Mouse (Mus musculus): ENCODE measurements at regions not wholly inside any gene's neighbourhood (a gene's known extent, or its start where the extent isn't known, plus 50 kb on each side); places are given as distances from the start of the nearest gene placed in this dataset.

DNA sequence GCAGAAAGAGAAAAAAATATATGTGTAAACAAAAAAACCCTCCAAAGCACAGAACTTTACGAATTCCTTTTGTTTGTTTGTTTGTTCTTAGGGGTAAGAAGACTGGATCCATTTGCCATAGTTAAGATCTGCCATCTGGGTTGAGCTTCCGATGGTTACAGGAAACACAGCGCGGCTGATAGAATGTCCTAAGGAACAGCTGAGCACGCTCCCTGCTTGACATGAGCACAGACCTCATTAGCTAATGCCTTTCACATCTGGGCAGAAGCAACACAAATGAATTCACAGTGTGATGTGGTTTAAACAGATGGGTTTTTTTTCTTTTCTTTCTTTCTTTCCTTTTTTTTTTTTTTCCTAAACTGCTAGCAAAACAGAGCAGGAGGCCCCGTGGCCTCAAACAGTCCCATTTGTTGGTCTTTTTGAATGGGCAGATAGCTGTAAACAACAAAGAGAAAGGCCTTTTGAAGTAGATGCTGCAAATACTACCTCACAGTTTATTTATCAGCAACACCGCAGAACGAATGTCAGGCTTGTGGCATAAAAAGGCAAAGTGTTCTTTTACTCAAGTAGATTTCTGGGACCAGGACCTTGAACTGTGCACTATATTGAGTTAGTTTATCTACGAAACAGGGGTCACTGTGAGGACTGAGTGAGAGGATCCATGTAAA, 61.0 kb upstream of the Raph1 start:
- no peak for DNase-seq (ENCODE audit: low spot score in 2 of 2)

DNA sequence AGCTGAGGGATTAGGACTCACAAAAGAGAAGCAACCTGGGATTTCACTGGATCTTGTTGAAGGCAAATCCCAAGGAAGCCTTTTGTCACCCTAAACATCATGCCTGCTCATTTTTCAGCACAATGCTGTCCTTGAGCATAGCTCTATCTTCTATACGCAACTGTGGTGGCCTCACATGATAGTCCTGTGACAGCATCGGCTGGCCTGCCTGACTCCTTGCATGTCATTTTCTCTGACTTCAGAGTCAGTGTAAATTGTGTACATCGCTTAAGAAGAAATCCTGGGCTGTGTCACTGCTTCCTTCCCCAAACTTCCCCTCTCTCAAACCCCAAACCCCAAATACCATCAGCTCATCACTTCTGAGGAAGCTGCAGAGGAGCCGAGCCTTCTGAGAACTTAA, 60.5 kb upstream of the Raph1 start:
- DNase-seq (ENCODE audit: low spot score in 2 of 2): no peak

DNA sequence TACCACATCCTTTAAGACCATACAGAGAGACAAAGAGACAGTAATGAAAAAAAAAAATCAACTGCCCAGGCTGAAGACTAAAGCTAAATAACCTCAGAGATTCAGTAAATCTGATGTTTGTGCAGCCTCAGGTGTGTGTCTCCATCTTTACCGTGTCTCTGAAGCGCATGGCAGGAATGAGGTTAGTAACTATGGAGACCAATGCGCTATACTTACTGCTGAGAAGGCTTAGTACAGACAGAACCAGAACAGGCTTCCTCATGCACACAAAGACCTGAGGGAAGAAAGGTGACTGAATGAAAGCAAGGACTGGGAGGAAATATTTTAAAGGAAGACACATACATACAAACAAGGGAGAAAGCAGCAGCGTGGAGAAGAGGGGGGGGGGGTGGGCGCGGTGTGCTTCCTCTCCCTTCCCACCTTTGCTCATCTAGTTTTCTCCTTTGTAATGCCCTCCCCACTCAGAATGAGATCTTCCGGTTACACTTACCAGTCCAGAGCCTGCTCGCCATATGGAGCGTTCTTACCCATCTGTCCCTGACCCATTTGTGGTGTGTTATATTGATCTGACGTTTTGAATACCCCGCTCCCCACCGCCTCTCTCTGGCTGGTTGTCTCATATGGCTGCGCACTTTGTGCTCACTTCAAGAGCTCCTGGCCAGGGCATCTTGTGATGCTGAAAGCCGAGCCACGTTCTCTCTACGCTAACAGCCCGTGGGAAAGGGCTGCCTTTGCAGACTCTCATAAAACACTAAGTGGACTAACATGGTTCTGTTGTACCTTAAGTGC, 59.0 kb upstream of the Raph1 start:
- peak in 1 of 2 experiments; percentile 14 for DNase-seq (ENCODE audit: low spot score in 2 of 2)

DNA sequence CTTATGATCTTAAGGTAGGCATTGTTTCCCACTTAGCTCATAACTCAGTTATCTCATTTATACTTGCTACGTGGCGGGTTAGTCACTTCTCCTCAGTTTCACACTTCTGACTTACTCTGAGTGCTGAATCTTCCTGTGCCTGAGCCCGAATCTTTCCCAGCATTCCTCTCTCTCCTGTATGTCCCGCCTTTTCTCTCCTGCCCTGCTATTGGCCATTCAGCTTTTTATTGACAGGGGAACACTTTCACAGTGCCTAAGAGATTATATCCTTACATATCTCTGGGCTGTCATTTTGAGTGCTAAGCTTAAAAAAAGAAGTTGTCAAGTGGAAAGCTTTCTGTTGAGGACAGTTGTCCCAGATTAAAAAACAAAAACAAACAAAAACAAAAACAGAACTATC, 57.3 kb upstream of the Raph1 start:
- no peak for DNase-seq (ENCODE audit: low spot score in 2 of 2)

DNA sequence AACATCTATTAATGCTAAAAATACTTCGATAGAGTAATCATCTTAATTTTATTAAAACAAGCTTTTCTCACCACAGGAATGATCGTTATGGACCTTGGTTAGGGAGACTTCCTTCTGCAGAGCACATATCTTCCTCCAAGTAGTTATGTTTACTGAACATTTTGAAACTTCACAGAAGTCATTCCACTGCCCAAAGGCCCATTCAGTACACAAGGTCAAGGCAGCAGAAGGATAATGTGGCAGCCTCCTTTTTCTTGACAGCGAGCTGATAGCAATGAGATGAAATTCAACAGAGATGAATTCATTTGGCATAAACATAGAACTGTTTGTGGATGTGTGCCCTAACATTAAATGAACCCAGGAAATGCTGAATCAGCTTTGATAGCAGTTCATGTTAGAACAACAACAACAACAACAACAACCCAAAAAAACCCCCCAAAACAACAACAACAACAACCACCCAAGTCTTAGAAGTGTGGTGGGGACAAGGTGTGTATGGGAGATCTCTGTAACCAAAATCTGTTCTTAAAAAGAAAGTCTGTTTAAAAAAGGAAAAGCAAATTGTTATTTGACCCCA, 56.6 kb upstream of the Raph1 start:
- no peak for DNase-seq (ENCODE audit: low spot score in 2 of 2)

DNA sequence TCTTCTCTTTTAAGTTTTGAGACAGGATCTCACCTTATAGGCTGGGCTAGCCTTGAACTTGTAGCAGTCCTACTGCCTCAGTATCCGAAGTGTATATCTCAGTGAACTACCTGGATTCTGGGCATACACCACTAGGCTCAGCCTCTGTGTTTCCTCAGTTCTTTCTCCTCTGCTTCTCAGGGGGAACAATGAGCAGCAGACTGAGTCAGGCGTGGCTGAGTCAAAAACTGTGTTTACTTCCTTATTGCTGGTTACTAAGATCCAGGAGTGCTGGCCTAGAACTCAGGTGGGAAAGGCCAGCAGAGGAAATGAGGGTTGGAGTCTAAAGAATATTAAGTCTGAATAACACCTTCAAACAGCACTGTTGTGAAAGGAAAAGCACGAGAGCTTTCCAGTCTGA, 54.9 kb upstream of the Raph1 start:
- no peak for DNase-seq (ENCODE audit: low spot score in 2 of 2)

DNA sequence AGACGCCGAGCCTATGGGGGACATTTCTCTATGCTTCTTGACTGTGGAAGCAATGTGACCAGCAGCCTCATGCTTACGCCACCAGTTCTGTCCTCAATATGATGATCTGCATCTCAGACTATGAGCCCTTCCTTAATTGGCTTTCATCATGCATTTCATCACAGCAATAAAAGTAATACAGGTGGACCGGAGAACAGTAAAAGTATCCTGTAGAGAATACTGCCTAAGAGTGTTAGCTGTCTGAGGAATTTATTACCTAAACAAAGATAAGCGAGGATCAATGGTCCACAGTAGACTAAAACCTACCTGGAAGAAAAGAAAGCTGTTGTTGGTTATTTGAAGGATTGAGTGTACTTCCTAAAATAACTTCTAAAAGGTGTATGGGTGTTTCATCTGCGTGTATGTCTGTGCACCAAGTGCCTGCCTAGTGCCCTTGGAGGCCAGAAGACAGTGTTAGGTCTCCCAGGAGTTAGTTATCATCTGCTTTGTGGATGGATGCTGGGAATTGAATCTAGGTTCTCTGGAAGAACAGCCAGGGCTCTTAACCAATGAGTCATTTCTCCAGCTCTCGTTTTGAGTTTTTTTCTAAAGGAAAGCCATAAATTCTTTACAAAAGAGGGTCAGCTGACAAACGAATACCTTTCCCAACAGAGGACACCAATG, 54.3 kb upstream of the Raph1 start:
- no peak for DNase-seq (ENCODE audit: low spot score in 2 of 2)

DNA sequence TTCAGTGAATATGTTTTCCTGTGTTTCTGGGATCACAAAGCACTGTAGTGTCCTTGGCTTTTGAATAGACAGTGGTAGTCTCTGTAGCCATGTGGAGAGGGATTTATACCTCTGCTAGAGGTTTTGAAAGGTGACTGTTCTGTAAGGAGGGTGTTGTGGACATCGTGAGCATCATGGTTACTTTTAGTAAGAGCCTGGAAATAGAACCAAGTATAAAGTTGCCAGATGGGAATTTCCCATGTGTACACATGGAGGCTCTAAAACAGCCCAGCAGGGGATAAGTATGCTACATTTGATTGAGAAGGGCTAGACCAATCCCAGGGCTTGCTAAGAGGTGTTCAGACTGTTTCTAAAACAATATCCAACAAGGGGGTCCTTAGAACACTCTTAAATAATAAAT, 51.5 kb upstream of the Raph1 start:
- DNase-seq (ENCODE audit: low spot score in 2 of 2): no peak

DNA sequence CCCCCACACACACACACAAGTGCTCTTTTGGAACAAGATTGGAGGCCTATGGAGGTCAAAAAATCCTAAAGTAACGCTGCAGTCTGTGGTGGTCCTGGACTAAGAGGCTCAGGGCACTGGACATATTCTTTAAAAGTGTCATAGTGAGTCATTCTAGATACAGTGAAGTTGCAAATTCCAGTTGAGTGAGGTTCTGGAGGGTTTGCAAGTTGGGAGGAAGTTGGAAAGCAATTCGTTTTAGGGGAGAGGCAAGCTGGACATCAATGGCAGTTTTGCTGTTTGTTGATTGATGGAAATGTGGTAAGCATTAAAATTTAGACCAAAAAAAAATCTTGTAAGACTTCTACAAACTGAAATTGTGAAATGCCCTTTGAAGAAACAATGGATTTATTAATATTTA, 50.0 kb upstream of the Raph1 start:
- no peak for DNase-seq (ENCODE audit: low spot score in 2 of 2)
